Mouse (Mus musculus): ENCODE measurements around the gene Gm37240. TPM values are rescaled to one million over a fixed set of nuclear protein-coding genes. Genes with fewer than 3 reads are reported as not detected.

Gm37240 gene
- polyA plus RNA-seq, 1 experiment = not detected

GRCm38 (mm10) chr3:85516739-85517396 is 370.4 kb downstream of the Gm37240 start:
- 0 out of 2 replicates have a peak, but pooled peaks cover 2% of the 10 kb centered on the region for H3K4me1 ChIP-seq (ENCODE audit: control insufficient read depth, insufficient read depth, low read length)
- TF ChIP-seq POLR2A (IDR thresholded peaks at IDR 0.05; ENCODE audit: borderline replicate concordance, low read depth, low read length) = no peak
- no peak for TF ChIP-seq CTCF (IDR thresholded peaks at IDR 0.05; ENCODE audit: low read depth, low read length)
- H3K4me3 ChIP-seq (ENCODE audit: insufficient read depth, low read length) = no peak overlapping the region
- H3K27ac ChIP-seq (ENCODE audit: insufficient read depth, low read depth, low read length) = no peak overlapping the region

- TF ChIP-seq POLR2A (IDR thresholded peaks at IDR 0.05; ENCODE audit: borderline replicate concordance, low read depth, low read length) (no peak), CTCF (IDR thresholded peaks at IDR 0.05; ENCODE audit: low read depth, low read length) (no peak)
- Histone ChIP-seq H3K4me3 (ENCODE audit: insufficient read depth, low read length) (no peak overlapping the region), H3K4me1 (ENCODE audit: control insufficient read depth, insufficient read depth, low read length) (0 out of 2 replicates have a peak, but pooled peaks cover 2% of the 10 kb centered on the region), H3K27ac (ENCODE audit: insufficient read depth, low read depth, low read length) (no peak overlapping the region)
Observed at GRCm38 (mm10) chr3:85514700-85515099, 372.6 kb downstream of the Gm37240 start.

GRCm38 (mm10) chr3:85508717-85509279 is 378.5 kb downstream of the Gm37240 start:
- Histone ChIP-seq H3K4me1 (ENCODE audit: control insufficient read depth, insufficient read depth, low read length) (no peaks in the 10 kb centered on the region), H3K27ac (ENCODE audit: insufficient read depth, low read depth, low read length) (no peak overlapping the region), H3K4me3 (ENCODE audit: insufficient read depth, low read length) (no peak overlapping the region)
- TF ChIP-seq POLR2A (IDR thresholded peaks at IDR 0.05; ENCODE audit: borderline replicate concordance, low read depth, low read length) (no peak), CTCF (IDR thresholded peaks at IDR 0.05; ENCODE audit: low read depth, low read length) (no peak)

GRCm38 (mm10) chr3:85500096-85500495 is 387.2 kb downstream of the Gm37240 start:
- no peaks in the 10 kb centered on the region for H3K4me1 ChIP-seq (ENCODE audit: control insufficient read depth, insufficient read depth, low read length)
- no peak overlapping the region for H3K4me3 ChIP-seq (ENCODE audit: insufficient read depth, low read length)
- no peak overlapping the region for H3K27ac ChIP-seq (ENCODE audit: insufficient read depth, low read depth, low read length)
- TF ChIP-seq CTCF (IDR thresholded peaks at IDR 0.05; ENCODE audit: low read depth, low read length) = no peak
- TF ChIP-seq POLR2A (IDR thresholded peaks at IDR 0.05; ENCODE audit: borderline replicate concordance, low read depth, low read length) = no peak

GRCm38 (mm10) chr3:85496146-85496545 is 391.2 kb downstream of the Gm37240 start:
- Histone ChIP-seq H3K27ac (ENCODE audit: insufficient read depth, low read depth, low read length) (no peak overlapping the region), H3K4me3 (ENCODE audit: insufficient read depth, low read length) (no peak overlapping the region), H3K4me1 (ENCODE audit: control insufficient read depth, insufficient read depth, low read length) (no peaks in the 10 kb centered on the region)
- TF ChIP-seq POLR2A (IDR thresholded peaks at IDR 0.05; ENCODE audit: borderline replicate concordance, low read depth, low read length) (no peak), CTCF (IDR thresholded peaks at IDR 0.05; ENCODE audit: low read depth, low read length) (no peak)

GRCm38 (mm10) chr3:85493796-85494195 is 393.5 kb downstream of the Gm37240 start:
- Histone ChIP-seq H3K4me1 (ENCODE audit: control insufficient read depth, insufficient read depth, low read length) (no peaks in the 10 kb centered on the region), H3K4me3 (ENCODE audit: insufficient read depth, low read length) (no peak overlapping the region), H3K27ac (ENCODE audit: insufficient read depth, low read depth, low read length) (no peak overlapping the region)
- TF ChIP-seq CTCF (IDR thresholded peaks at IDR 0.05; ENCODE audit: low read depth, low read length) = no peak
- no peak for TF ChIP-seq POLR2A (IDR thresholded peaks at IDR 0.05; ENCODE audit: borderline replicate concordance, low read depth, low read length)

GRCm38 (mm10) chr3:85490204-85490603 is 397.1 kb downstream of the Gm37240 start:
- TF ChIP-seq POLR2A (IDR thresholded peaks at IDR 0.05; ENCODE audit: borderline replicate concordance, low read depth, low read length) (no peak), CTCF (IDR thresholded peaks at IDR 0.05; ENCODE audit: low read depth, low read length) (no peak)
- Histone ChIP-seq H3K27ac (ENCODE audit: insufficient read depth, low read depth, low read length) (no peak overlapping the region), H3K4me1 (ENCODE audit: control insufficient read depth, insufficient read depth, low read length) (no peaks in the 10 kb centered on the region), H3K4me3 (ENCODE audit: insufficient read depth, low read length) (no peak overlapping the region)

GRCm38 (mm10) chr3:85487379-85487778 is 399.9 kb downstream of the Gm37240 start:
- H3K27ac ChIP-seq (ENCODE audit: insufficient read depth, low read depth, low read length) = no peak overlapping the region
- no peaks in the 10 kb centered on the region for H3K4me1 ChIP-seq (ENCODE audit: control insufficient read depth, insufficient read depth, low read length)
- TF ChIP-seq CTCF (IDR thresholded peaks at IDR 0.05; ENCODE audit: low read depth, low read length) (no peak), POLR2A (IDR thresholded peaks at IDR 0.05; ENCODE audit: borderline replicate concordance, low read depth, low read length) (no peak)
- H3K4me3 ChIP-seq (ENCODE audit: insufficient read depth, low read length) = no peak overlapping the region

GRCm38 (mm10) chr3:85485536-85486190 is 401.7 kb downstream of the Gm37240 start:
- no peak for TF ChIP-seq POLR2A (IDR thresholded peaks at IDR 0.05; ENCODE audit: borderline replicate concordance, low read depth, low read length)
- TF ChIP-seq CTCF (IDR thresholded peaks at IDR 0.05; ENCODE audit: low read depth, low read length) = no peak
- no peak overlapping the region for H3K27ac ChIP-seq (ENCODE audit: insufficient read depth, low read depth, low read length)
- no peaks in the 10 kb centered on the region for H3K4me1 ChIP-seq (ENCODE audit: control insufficient read depth, insufficient read depth, low read length)
- H3K4me3 ChIP-seq (ENCODE audit: insufficient read depth, low read length) = no peak overlapping the region

- no peaks in the 10 kb centered on the region for H3K4me1 ChIP-seq (ENCODE audit: control insufficient read depth, insufficient read depth, low read length)
- no peak overlapping the region for H3K4me3 ChIP-seq (ENCODE audit: insufficient read depth, low read length)
- TF ChIP-seq POLR2A (IDR thresholded peaks at IDR 0.05; ENCODE audit: borderline replicate concordance, low read depth, low read length) = no peak
- TF ChIP-seq CTCF (IDR thresholded peaks at IDR 0.05; ENCODE audit: low read depth, low read length) = no peak
- no peak overlapping the region for H3K27ac ChIP-seq (ENCODE audit: insufficient read depth, low read depth, low read length)
Observed at GRCm38 (mm10) chr3:85482636-85483035, 404.7 kb downstream of the Gm37240 start.

Measured in bone marrow macrophage, adult 2 months (primary cell).